Mouse (Mus musculus): ENCODE data around the gene Armc9.

DNA sequence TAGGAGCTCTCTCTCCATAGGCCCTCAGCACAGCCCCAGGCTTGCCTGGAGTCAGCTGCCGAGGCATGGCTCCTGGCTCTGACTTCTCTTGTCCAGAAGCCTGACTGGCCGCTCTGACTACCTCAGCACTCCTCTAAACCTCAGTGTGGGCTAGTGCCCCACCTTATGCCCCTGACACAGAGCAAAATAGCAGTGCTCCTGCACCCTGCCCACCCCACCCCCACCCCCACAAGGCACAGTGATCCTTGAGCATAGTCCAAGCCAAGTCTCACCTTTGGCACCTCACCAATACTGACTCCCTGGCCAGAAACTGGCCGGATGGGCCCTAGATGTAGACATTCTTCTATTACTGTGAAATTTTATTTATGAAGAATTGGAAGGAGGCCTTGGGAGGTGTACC, 152.1 kb downstream of the Armc9 start:
- no peak for TF ChIP-seq POLR2A (IDR thresholded peaks at IDR 0.05; ENCODE audit: extremely low read depth, insufficient read depth, low read length)
- TF ChIP-seq CTCF (IDR thresholded peaks at IDR 0.05; ENCODE audit: extremely low read depth, insufficient read depth, low read length): no peak
